Mouse (Mus musculus): Measurements from ENCODE around the gene Ggn. TPM values are rescaled to one million over a fixed set of nuclear protein-coding genes. Genes with fewer than 3 reads are reported as not detected.

Gene Ggn
- polyA plus RNA-seq, 1 experiment = 0.27 TPM

DNA sequence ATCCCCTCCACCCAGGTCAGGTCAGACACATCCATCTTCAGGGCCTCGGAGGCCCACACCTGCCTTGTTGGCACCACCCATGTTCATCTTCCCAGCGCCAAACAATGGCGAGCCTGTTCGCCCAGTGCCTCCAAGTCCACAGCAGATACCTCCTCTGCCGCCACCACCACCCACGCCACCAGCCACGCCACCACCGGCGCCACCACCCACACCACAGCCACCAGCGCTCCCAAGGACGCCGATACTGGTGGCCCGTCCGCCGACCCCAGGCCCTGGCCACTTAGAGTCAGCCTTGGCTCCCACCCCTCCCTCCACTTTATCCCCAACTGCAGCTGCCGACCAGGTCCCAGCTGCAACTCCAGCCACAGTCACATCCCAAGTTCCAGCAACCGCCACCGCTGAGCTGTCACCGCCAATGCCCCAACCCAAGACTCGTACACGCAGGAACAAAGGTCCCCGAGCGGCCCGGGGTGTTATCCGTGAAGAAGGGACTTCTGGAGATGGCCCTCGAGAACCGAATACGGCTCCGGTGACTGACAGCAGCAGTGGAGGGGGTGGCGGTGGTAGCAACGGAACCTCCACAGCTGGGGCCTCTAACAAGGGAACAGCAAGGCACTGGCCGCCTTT lies 2.5 kb downstream of the Ggn start:
- TF ChIP-seq GATA1 (IDR thresholded peaks at IDR 0.05; ENCODE audit: low read length) = no peak

DNA sequence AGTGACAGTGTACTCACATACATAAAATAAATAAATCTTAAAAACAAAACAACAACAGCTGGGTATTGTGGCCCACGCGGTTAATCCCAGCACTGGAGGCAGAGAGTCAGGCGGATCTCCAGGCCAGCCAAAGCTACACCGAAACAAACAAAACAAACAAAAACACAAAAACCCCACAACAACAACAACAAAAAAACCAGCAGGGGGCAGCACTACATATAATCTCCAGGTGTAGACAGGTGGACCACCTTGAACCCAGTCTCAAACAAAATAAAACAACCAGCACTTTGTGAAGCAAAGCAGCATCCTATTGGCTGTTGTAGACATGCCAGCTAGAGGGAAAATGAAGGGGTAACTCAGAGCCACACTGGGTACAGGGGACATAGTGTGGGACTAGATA lies 8.1 kb downstream of the Ggn start:
- TF ChIP-seq GATA1 (IDR thresholded peaks at IDR 0.05; ENCODE audit: low read length) = no peak

DNA sequence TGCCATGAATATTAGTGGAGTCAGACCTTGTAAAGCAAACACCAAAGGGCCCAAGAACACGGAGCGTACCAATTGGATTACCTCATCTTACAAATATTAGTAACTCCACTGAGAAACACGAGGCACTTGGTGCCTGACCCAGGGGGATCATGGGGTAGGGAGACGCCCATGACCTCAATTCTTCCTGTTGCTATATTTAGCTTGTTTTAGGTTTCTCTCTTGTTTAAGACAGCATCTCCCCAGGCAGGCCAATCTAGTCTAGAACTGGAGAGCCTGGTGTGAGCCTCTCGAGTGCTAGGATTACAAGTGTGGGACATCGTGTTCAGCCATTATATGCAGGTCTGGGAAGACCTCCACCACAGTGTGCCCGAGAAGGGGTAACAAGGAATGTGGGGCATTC lies 9.3 kb downstream of the Ggn start:
- no peak for TF ChIP-seq GATA1 (IDR thresholded peaks at IDR 0.05; ENCODE audit: low read length)

DNA sequence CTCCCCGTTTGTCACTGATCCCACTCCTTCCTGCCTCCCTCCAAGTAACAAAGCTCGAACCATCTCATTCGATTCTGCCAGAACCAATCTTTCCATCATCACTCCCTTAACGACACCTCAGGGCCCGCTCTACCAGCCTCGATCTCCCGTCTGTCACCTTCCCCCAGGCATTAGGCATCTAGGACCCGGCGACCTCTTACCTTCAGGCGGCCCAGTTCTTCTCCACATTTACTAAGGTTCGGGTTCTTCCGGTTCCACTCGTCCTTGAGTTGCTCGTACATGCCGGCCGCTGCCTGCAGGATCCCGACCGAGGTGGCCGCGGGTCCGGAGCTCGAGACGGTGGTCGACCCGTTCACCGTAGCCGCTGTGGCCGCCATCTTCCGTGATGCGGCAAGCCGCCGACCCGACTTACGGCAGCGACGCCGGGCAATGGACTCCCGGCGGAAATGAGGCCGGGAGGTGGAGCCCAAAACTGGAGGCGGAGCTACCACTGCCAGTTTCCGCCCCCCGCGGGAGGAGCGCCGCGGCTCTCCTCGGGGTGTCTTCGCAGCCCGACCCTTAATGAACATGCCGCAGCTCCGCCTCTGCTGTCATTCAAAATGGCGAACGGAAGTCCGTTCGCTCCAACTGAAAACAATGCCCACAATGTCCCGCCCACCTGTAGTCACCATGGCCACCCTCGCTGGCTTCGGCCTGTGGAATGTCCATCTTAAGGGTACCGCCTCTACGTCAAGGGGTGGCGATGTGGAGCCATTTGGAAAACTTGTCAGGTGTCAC lies 10.3 kb downstream of the Ggn start, which contains the start of gene Psmd8:
Gene Psmd8 (minus strand): TSS at position 625 of the 777 bp plus-strand sequence.
- no peak for TF ChIP-seq GATA1 (IDR thresholded peaks at IDR 0.05; ENCODE audit: low read length)

DNA sequence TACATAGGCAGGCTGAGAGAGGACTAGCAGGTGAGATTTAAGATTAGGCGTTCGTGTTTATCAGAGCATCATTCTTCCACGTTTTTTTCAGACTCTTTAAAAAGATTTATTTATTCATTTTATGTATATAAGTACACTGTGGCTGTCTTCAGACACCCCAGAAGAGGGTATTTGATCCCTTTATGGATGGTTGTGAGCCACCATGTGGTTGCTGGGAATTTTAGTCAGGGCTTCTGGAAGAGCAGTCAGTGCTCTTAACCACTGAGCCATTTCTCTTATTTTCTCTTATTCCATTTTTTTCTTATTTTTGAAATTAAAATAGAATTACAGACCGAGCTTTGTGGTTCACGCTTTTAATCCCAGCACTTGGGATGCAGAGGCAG lies 10.8 kb downstream of the Ggn start:
- TF ChIP-seq GATA1 (IDR thresholded peaks at IDR 0.05; ENCODE audit: low read length) = no peak

DNA sequence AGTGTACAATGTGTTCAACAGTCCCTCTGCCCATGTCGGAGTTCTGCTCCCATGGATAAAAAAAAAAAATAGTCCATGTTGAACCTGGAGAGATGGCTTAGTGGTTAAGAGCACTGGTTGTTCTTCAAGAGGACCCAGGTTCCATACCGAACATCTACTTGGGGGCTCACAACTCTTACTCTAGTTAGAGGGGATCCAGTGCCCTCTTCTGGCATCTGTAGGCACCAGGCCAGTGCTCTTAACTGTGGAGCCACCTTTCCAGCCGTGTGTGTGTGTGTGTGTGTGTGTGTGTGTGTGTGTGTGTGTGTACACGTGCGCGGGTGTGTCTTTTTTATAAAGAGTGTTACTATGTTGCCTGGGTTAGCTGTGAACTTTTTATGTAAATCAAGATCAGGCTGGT lies 32.6 kb downstream of the Ggn start:
- TF ChIP-seq GATA1 (IDR thresholded peaks at IDR 0.05; ENCODE audit: low read length) = no peak

DNA sequence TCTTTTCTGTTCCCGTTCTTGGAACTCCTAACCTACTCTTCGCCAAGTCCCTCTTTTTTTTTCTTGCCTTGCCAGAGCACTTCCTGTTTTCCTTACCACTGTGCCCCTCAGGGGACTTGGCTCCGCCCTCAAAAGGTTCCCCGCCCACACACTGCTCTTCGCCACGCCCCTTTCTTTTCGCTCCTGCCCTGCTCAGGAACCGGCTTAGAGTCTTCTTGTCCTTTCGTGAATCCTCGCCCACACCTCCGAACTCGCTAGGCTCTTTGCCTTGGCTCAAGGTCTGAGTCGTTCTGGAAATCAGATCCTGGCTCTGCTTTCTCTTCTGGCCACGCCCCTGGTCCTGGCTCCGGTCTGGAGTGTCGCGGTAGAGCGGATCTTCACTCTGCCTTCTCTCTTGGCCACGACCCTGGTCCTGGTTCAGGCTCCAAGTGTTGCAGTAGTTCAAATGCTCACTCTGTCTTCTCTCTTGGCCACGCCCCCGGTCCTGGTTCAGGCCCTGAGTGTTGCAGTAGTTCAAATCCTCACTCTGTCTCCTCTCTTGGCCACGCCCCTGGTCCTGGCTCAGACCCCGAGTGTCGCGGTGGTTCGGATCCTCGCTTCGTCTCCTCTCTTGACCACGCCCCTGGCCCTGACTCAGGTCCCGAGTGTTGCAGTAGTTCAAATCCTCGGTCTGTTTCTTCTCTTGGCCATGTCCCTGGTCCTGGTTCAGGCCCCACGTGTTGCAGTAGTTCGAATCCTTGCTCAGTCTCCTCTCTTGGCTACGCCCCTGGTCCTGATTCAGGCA lies 41.6 kb downstream of the Ggn start:
- no peak for TF ChIP-seq GATA1 (IDR thresholded peaks at IDR 0.05; ENCODE audit: low read length)

DNA sequence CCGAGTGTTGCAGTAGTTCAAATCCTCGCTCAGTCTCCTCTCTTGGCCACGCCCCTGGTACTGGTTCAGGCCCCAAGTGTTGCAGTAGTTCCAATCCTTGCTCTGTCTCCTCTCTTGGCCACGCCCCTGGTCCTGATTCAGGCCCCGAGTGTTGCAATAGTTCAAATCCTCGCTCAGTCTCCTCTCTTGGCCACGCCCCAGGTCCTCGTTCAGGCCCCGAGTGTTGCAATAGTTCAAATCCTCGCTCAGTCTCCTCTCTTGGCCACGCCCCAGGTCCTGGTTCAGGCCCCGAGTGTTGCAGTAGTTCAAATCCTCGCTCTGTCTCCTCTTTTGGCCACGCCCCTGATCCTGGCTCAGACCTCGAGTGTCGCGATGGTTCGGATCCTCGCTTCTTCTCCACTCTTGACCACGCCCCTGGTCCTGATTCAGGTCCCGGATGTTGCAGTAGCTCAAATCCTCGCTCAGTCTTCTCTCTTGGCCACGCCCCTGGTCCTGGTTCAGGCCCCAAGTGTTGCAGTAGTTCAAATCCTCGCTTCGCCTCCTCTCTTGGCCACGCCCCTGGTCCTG lies 42.3 kb downstream of the Ggn start:
- TF ChIP-seq GATA1 (IDR thresholded peaks at IDR 0.05; ENCODE audit: low read length) = no peak

DNA sequence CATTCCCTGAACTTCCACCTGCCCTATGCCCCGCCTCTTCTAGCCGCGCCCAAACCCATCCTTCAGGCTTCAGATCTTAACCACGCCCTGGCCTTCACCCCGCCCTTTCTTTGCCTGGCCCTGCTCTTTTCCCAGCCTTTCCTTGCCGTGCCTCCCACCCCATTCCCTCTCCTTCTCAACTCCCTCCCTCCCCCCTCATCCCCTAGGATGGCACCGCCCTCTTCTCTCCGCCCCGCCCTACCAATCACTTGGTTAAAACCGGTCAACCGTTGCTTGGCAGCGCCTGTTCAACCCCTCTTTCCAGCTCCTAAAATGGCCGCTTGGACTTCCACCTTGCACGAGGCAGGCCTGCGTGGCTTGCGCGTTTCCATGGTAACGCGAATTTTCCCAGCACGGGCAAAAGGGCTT lies 43.7 kb downstream of the Ggn start, which contains the start of gene Catsperg1:
Gene Catsperg1 (minus strand): TSS at position 361 of the 408 bp plus-strand sequence.
- TF ChIP-seq GATA1 (IDR thresholded peaks at IDR 0.05; ENCODE audit: low read length) = no peak

DNA sequence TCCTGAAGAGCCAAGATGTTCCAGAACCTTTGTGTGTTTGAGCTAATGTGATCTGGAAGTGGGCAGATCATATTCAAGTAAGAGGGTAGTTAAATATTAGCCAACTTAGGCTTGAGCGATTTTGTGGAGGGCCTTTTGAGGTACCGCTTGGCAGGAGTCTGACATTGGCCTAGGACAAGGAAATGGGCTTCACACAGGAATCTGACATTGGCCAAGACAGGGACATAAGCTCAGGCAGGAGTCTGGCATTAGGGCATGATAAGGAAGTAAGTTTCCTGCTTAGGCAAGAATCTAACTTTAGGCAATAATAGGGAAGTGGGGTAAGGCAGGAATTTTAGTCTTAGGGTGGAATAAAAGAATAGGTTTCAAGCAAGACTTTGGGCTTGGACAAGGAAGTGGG lies 44.2 kb downstream of the Ggn start:
- TF ChIP-seq GATA1 (IDR thresholded peaks at IDR 0.05; ENCODE audit: low read length) = no peak

DNA sequence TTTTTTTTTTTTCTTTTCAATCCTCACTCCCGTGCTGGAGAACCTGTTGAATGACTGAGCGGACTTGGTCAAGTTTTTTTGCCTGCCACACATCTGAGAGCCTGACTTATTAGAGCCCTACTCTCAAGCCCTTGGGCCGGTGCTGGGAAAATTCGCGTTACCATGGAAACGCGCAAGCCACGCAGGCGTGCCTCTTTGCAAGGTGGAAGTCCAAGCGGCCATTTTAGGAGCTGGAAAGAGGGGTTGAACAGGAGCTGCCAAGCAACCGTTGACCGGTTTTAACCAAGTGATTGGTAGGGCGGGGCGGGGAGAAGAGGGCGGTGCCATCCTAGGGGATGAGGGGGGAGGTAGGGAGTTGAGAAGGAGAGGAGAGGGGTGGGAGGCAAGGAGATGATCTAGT lies 44.8 kb downstream of the Ggn start:
- TF ChIP-seq GATA1 (IDR thresholded peaks at IDR 0.05; ENCODE audit: low read length) = no peak

Other genes with a start within 250 kb of the Ggn start
- gene Actn4, start 207.9 kb upstream of the Ggn start, polyA plus RNA-seq (2012) = 421 and 451 TPM in 2 replicates
- gene Eif3k, start 188.3 kb upstream of the Ggn start, polyA plus RNA-seq (2012) = 100 and 388 TPM in 2 replicates
- 90.7 and 110 TPM in 2 replicates for gene Map4k1, start 188.2 kb upstream of the Ggn start, polyA plus RNA-seq (2012)
- 0.02 TPM in 1 of 2 replicates, not detected in the other for gene Ryr1, start 45.0 kb upstream of the Ggn start, polyA plus RNA-seq (2012)
- gene Rasgrp4, start 35.4 kb upstream of the Ggn start, polyA plus RNA-seq (2012) = 1.8 and 1.9 TPM in 2 replicates
- 75.9 and 77.6 TPM in 2 replicates for gene Fam98c, start 14.0 kb upstream of the Ggn start, polyA plus RNA-seq (2012)
- 0.72 and 1.1 TPM in 2 replicates for gene Spred3, start 201 bp downstream of the Ggn start, polyA plus RNA-seq (2012)
- 131 and 197 TPM in 2 replicates for gene Psmd8, start 10.5 kb downstream of the Ggn start, polyA plus RNA-seq (2012)
- not detected in 2 replicates for gene Catsperg1, start 43.8 kb downstream of the Ggn start, polyA plus RNA-seq (2012)
- not detected in 2 replicates for gene Kcnk6, start 62.3 kb downstream of the Ggn start, polyA plus RNA-seq (2012)
- 342 and 349 TPM in 2 replicates for gene Yif1b, start 68.1 kb downstream of the Ggn start, polyA plus RNA-seq (2012)
- gene 2200002D01Rik, start 78.3 kb downstream of the Ggn start, polyA plus RNA-seq (2012) = 0.05 TPM in 1 of 2 replicates, not detected in the other
- gene Spint2, start 111.7 kb downstream of the Ggn start, polyA plus RNA-seq (2012) = 86.4 and 112 TPM in 2 replicates
- 0.18 and 0.19 TPM in 2 replicates for gene Ppp1r14a, start 119.1 kb downstream of the Ggn start, polyA plus RNA-seq (2012)
- 65.2 and 76.7 TPM in 2 replicates for gene Dpf1, start 133.7 kb downstream of the Ggn start, polyA plus RNA-seq (2012)

Measured in G1E-ER4 (cell line).